Mouse (Mus musculus): ENCODE measurements around the gene Park7. TPM values are rescaled to one million over a fixed set of nuclear protein-coding genes. Genes with fewer than 3 reads are reported as not detected.

Park7 gene
- polyA plus RNA-seq, 1 experiment from 2014 or later: 362 TPM

GRCm38 (mm10) chr4:150938063-150938452 lies 23.8 kb upstream of the Park7 start:
- Histone ChIP-seq H3K9me3 (replicated peaks; ENCODE audit: control insufficient read depth, low read length) (no peaks in the 10 kb centered on the region), H3K27ac (ENCODE audit: low read length) (no peak overlapping the region), H3K4me1 (ENCODE audit: control insufficient read depth, insufficient read depth, low read length) (no peaks in the 10 kb centered on the region), H3K27me3 (ENCODE audit: control insufficient read depth, insufficient read depth, low read length) (no peaks in the 10 kb centered on the region), H3K4me2 (ENCODE audit: low read depth, low read length) (no peak overlapping the region), H3K36me3 (ENCODE audit: control insufficient read depth, insufficient read depth, low read length) (no peaks in the 10 kb centered on the region), H3K4me3 (replicated peaks; ENCODE audit: low read length) (no peak overlapping the region), H3K9ac (ENCODE audit: low read length) (no peak overlapping the region)
- ATAC-seq (ENCODE audit: insufficient read depth, low FRiP score): no peak
- 47% methylated on average over 14 of the region's 14 CpGs for WGBS

DNA sequence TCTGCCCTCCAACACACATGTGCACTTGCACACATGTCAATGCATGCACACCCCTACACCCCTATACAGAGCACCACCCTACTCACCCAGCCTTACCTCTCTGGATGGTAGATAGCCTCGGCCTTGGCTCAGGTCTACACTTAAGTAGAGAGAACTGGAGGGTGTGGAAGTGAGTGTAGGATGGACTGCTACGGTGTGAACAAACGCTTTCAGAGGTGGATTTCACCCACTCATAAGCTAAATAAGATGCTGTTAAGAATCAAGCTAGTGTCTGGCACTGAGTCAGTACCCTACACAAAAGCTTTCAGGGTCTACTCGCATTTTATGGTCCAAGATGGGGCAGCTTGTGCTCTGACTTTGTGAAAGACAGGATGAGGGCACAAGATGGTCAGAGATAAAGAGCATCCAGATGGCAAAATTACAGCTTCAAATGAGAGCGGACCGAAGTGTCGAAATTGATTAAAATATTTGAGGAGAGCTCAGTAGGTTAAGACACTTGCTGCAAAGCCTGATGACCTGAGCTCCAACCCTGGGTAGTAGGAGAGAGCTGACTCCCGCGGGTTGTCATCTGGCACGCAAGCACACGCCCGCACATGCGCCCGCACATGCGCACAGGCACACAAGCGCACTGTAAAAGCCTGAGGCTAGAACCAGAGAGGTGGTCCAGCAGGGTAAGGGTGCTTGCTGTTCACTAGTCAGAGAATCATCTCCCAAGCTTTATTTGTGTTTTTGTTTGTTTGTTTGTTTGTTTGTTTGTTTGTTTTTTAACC lies 23.2 kb upstream of the Park7 start:
- 78% methylated on average over 16 of the region's 16 CpGs for WGBS
- no peak overlapping the region for H3K4me2 ChIP-seq (ENCODE audit: low read depth, low read length)
- no peak overlapping the region for H3K27ac ChIP-seq (ENCODE audit: low read length)
- H3K4me1 ChIP-seq (ENCODE audit: control insufficient read depth, insufficient read depth, low read length): no peaks in the 10 kb centered on the region
- no peaks in the 10 kb centered on the region for H3K27me3 ChIP-seq (ENCODE audit: control insufficient read depth, insufficient read depth, low read length)
- no peak overlapping the region for H3K9ac ChIP-seq (ENCODE audit: low read length)
- H3K4me3 ChIP-seq (replicated peaks; ENCODE audit: low read length): no peak overlapping the region
- no peak for ATAC-seq (ENCODE audit: insufficient read depth, low FRiP score)
- H3K9me3 ChIP-seq (replicated peaks; ENCODE audit: control insufficient read depth, low read length): no peaks in the 10 kb centered on the region
- no peaks in the 10 kb centered on the region for H3K36me3 ChIP-seq (ENCODE audit: control insufficient read depth, insufficient read depth, low read length)

DNA sequence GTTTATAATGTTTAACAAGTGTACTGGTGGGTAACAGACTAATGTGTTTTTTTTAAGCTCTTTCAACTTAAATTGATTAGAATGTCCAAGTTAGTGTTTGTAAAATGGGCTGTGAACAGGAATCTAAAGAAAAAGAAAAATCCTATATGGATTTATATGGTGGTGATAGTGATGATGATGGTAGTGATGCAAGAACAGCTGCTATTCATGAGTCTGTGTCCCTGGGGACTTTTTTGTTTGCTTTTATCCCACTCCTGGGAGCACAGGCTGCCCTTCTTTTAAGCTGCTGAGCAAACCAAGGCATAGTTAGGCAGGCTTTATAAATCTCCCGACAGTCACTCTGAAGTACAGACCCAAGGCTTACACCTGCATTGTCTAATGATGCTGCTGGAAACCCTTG lies 19.3 kb upstream of the Park7 start:
- no peak overlapping the region for H3K27ac ChIP-seq (ENCODE audit: low read length)
- H3K4me3 ChIP-seq (replicated peaks; ENCODE audit: low read length): no peak overlapping the region
- H3K36me3 ChIP-seq (ENCODE audit: control insufficient read depth, insufficient read depth, low read length): no peaks in the 10 kb centered on the region
- no peak for ATAC-seq (ENCODE audit: insufficient read depth, low FRiP score)
- H3K4me2 ChIP-seq (ENCODE audit: low read depth, low read length): no peak overlapping the region
- H3K9ac ChIP-seq (ENCODE audit: low read length): no peak overlapping the region
- H3K27me3 ChIP-seq (ENCODE audit: control insufficient read depth, insufficient read depth, low read length): no peaks in the 10 kb centered on the region
- WGBS: 64% methylated on average over 1 of the region's 1 CpGs
- no peaks in the 10 kb centered on the region for H3K9me3 ChIP-seq (replicated peaks; ENCODE audit: control insufficient read depth, low read length)
- H3K4me1 ChIP-seq (ENCODE audit: control insufficient read depth, insufficient read depth, low read length): no peaks in the 10 kb centered on the region

DNA sequence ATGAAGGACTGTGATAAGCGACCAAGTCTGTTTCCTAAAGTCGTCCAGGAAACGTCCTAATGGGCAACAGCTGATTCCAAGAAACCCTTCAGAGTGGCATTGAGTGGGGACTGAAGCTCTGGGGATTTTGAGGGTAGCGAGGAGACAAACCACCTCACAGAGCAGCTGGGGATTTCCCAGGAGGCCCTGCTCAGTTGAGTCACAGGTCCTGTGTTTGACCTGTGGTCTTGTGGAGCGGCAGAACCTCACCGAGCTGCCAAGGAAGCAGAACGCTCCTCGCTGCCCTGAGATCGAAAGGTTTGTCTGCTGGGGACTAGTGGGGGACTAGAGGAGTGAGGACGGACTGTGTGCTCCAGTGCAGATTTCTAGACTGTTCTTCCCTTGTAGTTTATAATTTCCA lies 13.6 kb upstream of the Park7 start:
- Histone ChIP-seq H3K4me2 (ENCODE audit: low read depth, low read length) (no peak overlapping the region), H3K27ac (ENCODE audit: low read length) (no peak overlapping the region), H3K27me3 (ENCODE audit: control insufficient read depth, insufficient read depth, low read length) (no peaks in the 10 kb centered on the region), H3K36me3 (ENCODE audit: control insufficient read depth, insufficient read depth, low read length) (no peaks in the 10 kb centered on the region), H3K4me1 (ENCODE audit: control insufficient read depth, insufficient read depth, low read length) (no peaks in the 10 kb centered on the region), H3K4me3 (replicated peaks; ENCODE audit: low read length) (no peak overlapping the region), H3K9ac (ENCODE audit: low read length) (no peak overlapping the region), H3K9me3 (replicated peaks; ENCODE audit: control insufficient read depth, low read length) (no peaks in the 10 kb centered on the region)
- 56% methylated on average over 10 of the region's 10 CpGs for WGBS
- ATAC-seq (ENCODE audit: insufficient read depth, low FRiP score): no peak

DNA sequence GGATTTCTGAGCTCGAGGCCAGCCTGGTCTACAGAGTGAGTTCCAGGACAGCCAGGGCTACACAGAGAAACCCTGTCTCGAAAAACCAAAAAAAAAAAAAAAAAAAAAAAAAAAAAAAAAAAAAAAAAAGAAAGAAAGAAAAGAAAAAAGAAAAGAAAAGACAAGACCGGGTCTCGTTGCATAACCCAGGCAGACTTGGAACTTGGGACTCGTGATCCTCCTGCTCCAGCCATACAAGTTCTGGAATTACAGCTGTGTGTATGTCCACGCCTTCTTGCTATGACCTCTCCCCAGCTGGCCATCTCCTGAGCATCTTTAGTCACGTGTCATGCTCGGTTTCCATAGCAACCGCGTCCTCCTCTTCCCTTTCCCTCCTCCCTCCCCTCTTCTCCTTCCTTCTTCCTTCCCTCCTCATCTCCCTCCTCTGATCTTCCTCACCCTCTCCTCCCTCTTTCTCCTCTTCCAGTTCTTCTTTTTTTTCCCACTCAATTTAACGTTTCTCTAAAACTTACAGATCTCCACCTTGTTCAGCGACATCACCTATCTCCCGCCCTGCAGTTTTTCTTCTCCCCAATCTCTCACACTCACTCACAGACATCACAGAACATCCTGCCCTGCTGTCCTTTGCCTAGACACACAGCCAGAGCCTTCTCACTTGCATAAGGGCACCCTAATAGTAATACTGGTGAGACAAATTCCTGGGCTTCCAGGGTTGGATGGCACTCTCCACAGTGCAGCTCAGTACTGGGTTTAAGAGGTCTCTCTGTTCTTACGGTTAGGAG lies 12.9 kb upstream of the Park7 start:
- Histone ChIP-seq H3K4me1 (ENCODE audit: control insufficient read depth, insufficient read depth, low read length) (no peaks in the 10 kb centered on the region), H3K4me2 (ENCODE audit: low read depth, low read length) (no peak overlapping the region), H3K9me3 (replicated peaks; ENCODE audit: control insufficient read depth, low read length) (no peaks in the 10 kb centered on the region), H3K4me3 (replicated peaks; ENCODE audit: low read length) (no peak overlapping the region), H3K9ac (ENCODE audit: low read length) (no peak overlapping the region), H3K27ac (ENCODE audit: low read length) (no peak overlapping the region), H3K36me3 (ENCODE audit: control insufficient read depth, insufficient read depth, low read length) (no peaks in the 10 kb centered on the region), H3K27me3 (ENCODE audit: control insufficient read depth, insufficient read depth, low read length) (no peaks in the 10 kb centered on the region)
- no peak for ATAC-seq (ENCODE audit: insufficient read depth, low FRiP score)
- 45% methylated on average over 13 of the region's 14 CpGs for WGBS

- H3K27me3 ChIP-seq (ENCODE audit: control insufficient read depth, insufficient read depth, low read length): no peaks in the 10 kb centered on the region
- no peak overlapping the region for H3K9ac ChIP-seq (ENCODE audit: low read length)
- H3K4me1 ChIP-seq (ENCODE audit: control insufficient read depth, insufficient read depth, low read length): no peaks in the 10 kb centered on the region
- H3K4me3 ChIP-seq (replicated peaks; ENCODE audit: low read length): no peak overlapping the region
- H3K9me3 ChIP-seq (replicated peaks; ENCODE audit: control insufficient read depth, low read length): no peaks in the 10 kb centered on the region
- H3K4me2 ChIP-seq (ENCODE audit: low read depth, low read length): no peak overlapping the region
- no peak overlapping the region for H3K27ac ChIP-seq (ENCODE audit: low read length)
- 48% methylated on average over 5 of the region's 5 CpGs for WGBS
- no peaks in the 10 kb centered on the region for H3K36me3 ChIP-seq (ENCODE audit: control insufficient read depth, insufficient read depth, low read length)
- ATAC-seq (ENCODE audit: insufficient read depth, low FRiP score): no peak
Observed at GRCm38 (mm10) chr4:150925923-150926322, 11.7 kb upstream of the Park7 start.

DNA sequence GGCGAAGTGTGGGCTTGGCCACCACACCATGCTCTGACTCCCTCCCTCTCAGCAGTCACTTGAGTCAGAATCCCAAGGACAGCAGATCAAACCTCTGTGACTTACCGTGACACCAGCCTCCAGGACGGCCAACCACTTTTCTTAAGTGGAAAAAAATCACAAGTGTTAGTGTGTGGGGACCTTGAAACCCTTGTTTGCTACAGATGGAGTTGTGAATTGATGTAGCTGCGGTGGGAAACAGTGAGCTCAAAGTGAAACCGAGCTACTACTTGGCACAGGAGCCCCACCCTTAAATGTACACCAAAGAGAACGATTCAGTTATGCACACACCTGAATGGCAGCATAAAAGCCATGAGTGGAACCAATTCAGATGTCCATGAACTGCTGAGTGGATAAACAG lies 10.7 kb upstream of the Park7 start:
- Histone ChIP-seq H3K9ac (ENCODE audit: low read length) (no peak overlapping the region), H3K4me1 (ENCODE audit: control insufficient read depth, insufficient read depth, low read length) (no peaks in the 10 kb centered on the region), H3K27me3 (ENCODE audit: control insufficient read depth, insufficient read depth, low read length) (no peaks in the 10 kb centered on the region), H3K9me3 (replicated peaks; ENCODE audit: control insufficient read depth, low read length) (no peaks in the 10 kb centered on the region), H3K27ac (ENCODE audit: low read length) (no peak overlapping the region), H3K4me3 (replicated peaks; ENCODE audit: low read length) (no peak overlapping the region), H3K4me2 (ENCODE audit: low read depth, low read length) (no peak overlapping the region), H3K36me3 (ENCODE audit: control insufficient read depth, insufficient read depth, low read length) (no peaks in the 10 kb centered on the region)
- WGBS: 83% methylated on average over 6 of the region's 6 CpGs
- ATAC-seq (ENCODE audit: insufficient read depth, low FRiP score): no peak

DNA sequence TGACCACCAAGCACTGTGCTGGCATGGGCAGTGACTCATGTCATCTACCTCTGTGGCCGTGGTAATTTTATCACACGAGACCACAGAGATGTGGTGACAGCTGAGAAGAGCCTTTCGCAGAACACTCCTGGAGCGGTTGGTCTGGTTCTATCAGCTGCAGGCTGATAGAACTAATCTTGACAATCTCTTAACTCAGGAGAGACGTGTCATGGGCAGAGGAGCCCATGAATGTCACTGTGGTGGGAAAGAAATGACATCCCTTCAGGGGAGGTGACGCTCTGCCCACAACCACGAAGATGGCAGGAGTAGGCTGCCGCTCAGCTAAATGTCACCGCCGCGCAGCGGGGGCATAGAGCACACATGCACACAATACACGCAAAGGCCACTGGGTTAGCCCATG lies 10.1 kb upstream of the Park7 start:
- Histone ChIP-seq H3K4me1 (ENCODE audit: control insufficient read depth, insufficient read depth, low read length) (no peaks in the 10 kb centered on the region), H3K9ac (ENCODE audit: low read length) (no peak overlapping the region), H3K4me2 (ENCODE audit: low read depth, low read length) (no peak overlapping the region), H3K9me3 (replicated peaks; ENCODE audit: control insufficient read depth, low read length) (no peaks in the 10 kb centered on the region), H3K27me3 (ENCODE audit: control insufficient read depth, insufficient read depth, low read length) (no peaks in the 10 kb centered on the region), H3K36me3 (ENCODE audit: control insufficient read depth, insufficient read depth, low read length) (no peaks in the 10 kb centered on the region), H3K27ac (ENCODE audit: low read length) (no peak overlapping the region), H3K4me3 (replicated peaks; ENCODE audit: low read length) (no peak overlapping the region)
- no peak for ATAC-seq (ENCODE audit: insufficient read depth, low FRiP score)
- WGBS: 77% methylated on average over 13 of the region's 13 CpGs

DNA sequence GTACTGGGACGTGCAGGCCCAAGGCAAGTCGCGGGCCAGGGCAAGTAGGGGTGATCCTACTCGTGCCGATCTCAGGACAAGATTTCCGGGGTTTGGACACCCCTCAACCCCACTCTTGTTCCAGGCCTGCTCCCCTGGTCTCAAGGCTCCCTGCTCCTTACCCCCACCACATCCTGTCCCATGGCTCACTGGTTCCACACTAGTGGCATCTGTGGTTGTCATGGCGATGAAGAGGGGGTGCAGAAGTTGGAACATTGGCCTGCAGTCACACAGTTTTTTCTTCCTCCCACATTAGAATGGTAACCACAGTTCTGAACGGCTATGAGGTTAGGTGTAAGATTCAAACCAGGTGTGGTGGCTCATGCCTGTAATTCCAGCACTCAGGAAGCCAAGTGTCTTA lies 7.0 kb upstream of the Park7 start:
- 0 out of 2 replicates have a peak, but pooled peaks cover 3% of the 10 kb centered on the region for H3K4me1 ChIP-seq (ENCODE audit: control insufficient read depth, insufficient read depth, low read length)
- H3K4me2 ChIP-seq (ENCODE audit: low read depth, low read length): no peak overlapping the region
- H3K9ac ChIP-seq (ENCODE audit: low read length): no peak overlapping the region
- H3K36me3 ChIP-seq (ENCODE audit: control insufficient read depth, insufficient read depth, low read length): no peaks in the 10 kb centered on the region
- ATAC-seq (ENCODE audit: insufficient read depth, low FRiP score): no peak
- 78% methylated on average over 8 of the region's 8 CpGs for WGBS
- H3K27ac ChIP-seq (ENCODE audit: low read length): no peak overlapping the region
- no peaks in the 10 kb centered on the region for H3K27me3 ChIP-seq (ENCODE audit: control insufficient read depth, insufficient read depth, low read length)
- H3K4me3 ChIP-seq (replicated peaks; ENCODE audit: low read length): no peak overlapping the region
- H3K9me3 ChIP-seq (replicated peaks; ENCODE audit: control insufficient read depth, low read length): no peaks in the 10 kb centered on the region
